Comparison of ENCODE assay signal across 17 mouse cellular contexts in genomic region chr10:86334581-86334980, GRCm38 (mm10). TPM values are rescaled to one million over a fixed set of nuclear protein-coding genes. Genes with fewer than 3 reads are reported as not detected.
DNase-seq lines count a peak whose midpoint lies in the region; ATAC-seq lines count a peak whose summit lies in the region.
"Had no signal": no experiment of that assay in that cellular context is flagged by ENCODE, and none has a peak within 500 bp of the region (broad histone marks: within the 10 kb centered on the region; RNA-seq: fewer than 3 reads in every experiment).

No protein-coding gene starts in this region.

- DNase-seq in hindbrain, embryonic 11.5 days (ENCODE audit: low spot score): peak; percentile 21
- peak; percentile 61 for DNase-seq in 3T3-L1 (ENCODE audit: low read depth, low spot score)
- peak; percentile 75 for DNase-seq in embryo, embryonic 10 days (ENCODE audit: low spot score)
- no peak for DNase-seq in limb, embryonic 10.5 days (ENCODE audit: low spot score)
- no peak for DNase-seq in ovary, postnatal 10 days (ENCODE audit: low spot score)
- no peak for DNase-seq in adrenal gland, postnatal 10 days
- DNase-seq: adrenal gland, adult 8-10 months; cerebellum, postnatal 10 days; gastrocnemius, postnatal 36 days; lung, postnatal 14 days; right cerebral cortex, adult 18-20 months; thymus, postnatal 4 days had no signal

- H3K4me2 ChIP-seq in hindbrain, embryonic 11.5 days (replicated peaks; ENCODE audit: low read depth, low read length): no peak overlapping the region
- H3K4me2 ChIP-seq in hindbrain, embryonic 16.5 days (ENCODE audit: low read length): no peak overlapping the region
- H3K4me2 ChIP-seq: forebrain, embryonic 15.5 days; hindbrain, embryonic 13.5 days; limb, embryonic 13.5 days had no signal

- H3K9ac ChIP-seq in hindbrain, embryonic 11.5 days (ENCODE audit: low read depth, low read length): no peak overlapping the region
- H3K9ac ChIP-seq in hindbrain, embryonic 16.5 days (ENCODE audit: low read depth, low read length): no peak overlapping the region
- H3K9ac ChIP-seq: forebrain, embryonic 15.5 days; hindbrain, embryonic 13.5 days; limb, embryonic 13.5 days had no signal

- no peaks in the 10 kb centered on the region for H3K36me3 ChIP-seq in hindbrain, embryonic 11.5 days (ENCODE audit: control insufficient read depth, insufficient read depth, low read length)
- H3K36me3 ChIP-seq in hindbrain, embryonic 16.5 days (ENCODE audit: control insufficient read depth, insufficient read depth, low read length): no peaks in the 10 kb centered on the region
- H3K36me3 ChIP-seq in limb, embryonic 10.5 days: peaks cover 8% of the 10 kb centered on the region
- H3K36me3 ChIP-seq: forebrain, embryonic 15.5 days; hindbrain, embryonic 13.5 days had no signal

- no peaks in the 10 kb centered on the region for H3K4me1 ChIP-seq in hindbrain, embryonic 11.5 days (replicated peaks; ENCODE audit: control insufficient read depth, insufficient read depth, low read length)
- H3K4me1 ChIP-seq in hindbrain, embryonic 16.5 days (ENCODE audit: control insufficient read depth, insufficient read depth, low read depth, low read length): peaks cover 9% of the 10 kb centered on the region
- H3K4me1 ChIP-seq in limb, embryonic 10.5 days: peaks cover 60% of the 10 kb centered on the region

- no peaks in the 10 kb centered on the region for H3K27me3 ChIP-seq in hindbrain, embryonic 11.5 days (ENCODE audit: control insufficient read depth, insufficient read depth, low read length)
- H3K27me3 ChIP-seq in hindbrain, embryonic 16.5 days (replicated peaks; ENCODE audit: control insufficient read depth, insufficient read depth, low read length): no peaks in the 10 kb centered on the region
- no peaks in the 10 kb centered on the region for H3K27me3 ChIP-seq in limb, embryonic 10.5 days (ENCODE audit: low read depth, poor library complexity, severe bottlenecking)
- H3K27me3 ChIP-seq: forebrain, embryonic 15.5 days; hindbrain, embryonic 13.5 days; limb, embryonic 13.5 days had no signal

- ATAC-seq in hindbrain, embryonic 11.5 days (ENCODE audit: low FRiP score): peak; percentile 45; the same call in 1 of the 2 replicates
- ATAC-seq in hindbrain, embryonic 16.5 days: no peak
- ATAC-seq: forebrain, embryonic 15.5 days; midbrain, embryonic 16.5 days had no signal

- H3K9me3 ChIP-seq in hindbrain, embryonic 11.5 days (ENCODE audit: control insufficient read depth, low read length): no peaks in the 10 kb centered on the region
- H3K9me3 ChIP-seq in hindbrain, embryonic 16.5 days (ENCODE audit: control insufficient read depth, low read length): no peaks in the 10 kb centered on the region
- no peaks in the 10 kb centered on the region for H3K9me3 ChIP-seq in limb, embryonic 10.5 days (replicated peaks)
- H3K9me3 ChIP-seq: forebrain, embryonic 15.5 days; hindbrain, embryonic 13.5 days; limb, embryonic 13.5 days had no signal

- WGBS in hindbrain, embryonic 11.5 days: 32% methylated on average over 8 of the region's 8 CpGs
- WGBS in hindbrain, embryonic 16.5 days: 34% methylated on average over 8 of the region's 8 CpGs
- 25% methylated on average over 8 of the region's 8 CpGs for WGBS in limb, embryonic 10.5 days

- H3K27ac ChIP-seq in hindbrain, embryonic 11.5 days (ENCODE audit: low read depth, low read length): no peak overlapping the region
- no peak overlapping the region for H3K27ac ChIP-seq in hindbrain, embryonic 16.5 days (ENCODE audit: low read depth, low read length)
- H3K27ac ChIP-seq in limb, embryonic 10.5 days: peak overlapping the region; percentile 47; the same call in 1 of the 2 replicates
- H3K27ac ChIP-seq: forebrain, embryonic 15.5 days; hindbrain, embryonic 13.5 days; limb, embryonic 13.5 days had no signal

- no peak overlapping the region for H3K4me3 ChIP-seq in hindbrain, embryonic 11.5 days (ENCODE audit: low read depth, low read length)
- no peak overlapping the region for H3K4me3 ChIP-seq in hindbrain, embryonic 16.5 days (ENCODE audit: low read length)
- H3K4me3 ChIP-seq in limb, embryonic 10.5 days: no peak overlapping the region
- H3K4me3 ChIP-seq: forebrain, embryonic 15.5 days; hindbrain, embryonic 13.5 days; limb, embryonic 13.5 days had no signal

RNA-seq across cellular contexts. Expression of gene Timp3, which starts 34.4 kb away (rescaled TPM):
- 31.6 and 32.8 TPM in 2 replicates for polyA plus RNA-seq in hindbrain, embryonic 11.5 days (2014; fragmentation: Nextera tagmentation; extraction: Ambion mirVana)
- polyA plus RNA-seq in hindbrain, embryonic 16.5 days (2015; fragmentation: Nextera tagmentation; extraction: Ambion mirVana): 56.1 and 58.9 TPM in 2 replicates
- 28.9 and 43.5 TPM in 2 replicates for polyA plus RNA-seq in limb, embryonic 10.5 days (2016; fragmentation: Nextera tagmentation; extraction: Ambion mirVana)
- total RNA-seq in adrenal gland, postnatal 10 days (2021): 100 to 1,000 TPM; 209 to 211 TPM

Comparison
In these comparisons a context has a peak if more than half of its experiments do, and no peak if none do; other contexts are left out.
1. DNase-seq: peak in hindbrain, embryonic 11.5 days (single experiment), 3T3-L1 (single experiment) and embryo, embryonic 10 days (single experiment); none in limb, embryonic 10.5 days (single experiment), ovary, postnatal 10 days (single experiment) and adrenal gland, postnatal 10 days (single experiment).